Comparison of ENCODE assay signal across 8 mouse cellular contexts in the genomic region with DNA sequence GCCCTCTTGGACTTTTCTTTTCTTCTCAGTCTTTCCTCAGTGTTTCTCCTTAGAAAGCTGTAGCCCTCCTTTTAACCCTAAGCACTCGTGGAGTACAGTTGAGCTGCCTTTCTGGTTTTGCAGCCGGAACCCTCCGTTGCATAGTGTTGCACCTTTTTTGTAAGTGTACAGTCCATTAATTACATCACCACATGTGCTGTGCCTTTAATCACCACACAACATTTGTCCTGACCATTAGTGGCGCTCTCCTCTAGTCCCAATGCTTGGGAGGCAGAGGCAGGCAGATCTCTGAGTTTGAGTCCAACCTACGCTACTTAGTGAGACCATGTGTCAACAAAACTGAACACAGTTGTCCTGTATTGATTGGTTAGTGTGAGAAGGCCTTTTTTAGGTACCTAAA. TPM values are rescaled to one million over a fixed set of nuclear protein-coding genes. Genes with fewer than 3 reads are reported as not detected.
DNase-seq lines count a peak whose midpoint lies in the region; ATAC-seq and TF ChIP-seq lines count a peak whose summit lies in the region.
"Had no signal": no experiment of that assay in that cellular context is flagged by ENCODE, and none has a peak within 500 bp of the region (broad histone marks: within the 10 kb centered on the region; RNA-seq: fewer than 3 reads in every experiment).

No protein-coding gene starts in this region.

- H3K4me2 ChIP-seq in lung, embryonic 14.5 days: peak overlapping the region; percentile 76

- H3K27me3 ChIP-seq in lung, embryonic 14.5 days (ENCODE audit: insufficient read depth, low read length): no peaks in the 10 kb centered on the region
- no peaks in the 10 kb centered on the region for H3K27me3 ChIP-seq in limb, embryonic 10.5 days (ENCODE audit: low read depth, poor library complexity, severe bottlenecking)

- WGBS in lung, embryonic 14.5 days: 83% methylated on average over 5 of the region's 5 CpGs
- WGBS in limb, embryonic 10.5 days: 86% methylated on average over 5 of the region's 5 CpGs
- WGBS in olfactory bulb, adult 2 months: 80% methylated on average over 5 of the region's 5 CpGs

- DNase-seq in lung, embryonic 14.5 days: no peak
- DNase-seq in lung, adult 18-20 months: no peak
- DNase-seq in limb, embryonic 10.5 days (ENCODE audit: low spot score): no peak
- DNase-seq in retina, embryonic 14.5 days (ENCODE audit: low spot score): no peak
- DNase-seq in left cerebral cortex, adult 11 months (ENCODE audit: low spot score): no peak
- DNase-seq: layer of hippocampus, postnatal 36 days had no signal

- peak overlapping the region; percentile 99 for H3K9ac ChIP-seq in lung, embryonic 14.5 days

- H3K36me3 ChIP-seq in lung, embryonic 14.5 days (ENCODE audit: insufficient read depth): peaks cover 46% of the 10 kb centered on the region
- H3K36me3 ChIP-seq in limb, embryonic 10.5 days: peaks cover 48% of the 10 kb centered on the region

- no peak for TF ChIP-seq CTCF in lung, embryonic 14.5 days (IDR thresholded peaks at IDR 0.05; ENCODE audit: low read depth)
- no peak for TF ChIP-seq CTCF in embryonic fibroblast, embryonic 13.5 days (IDR thresholded peaks at IDR 0.05; ENCODE audit: borderline replicate concordance, insufficient read depth, low read length)
- TF ChIP-seq CTCF in olfactory bulb, adult 2 months (IDR thresholded peaks at IDR 0.05; ENCODE audit: insufficient read depth, low read depth, low read length): no peak

- TF ChIP-seq POLR2A in embryonic fibroblast, embryonic 13.5 days (IDR thresholded peaks at IDR 0.05; ENCODE audit: low read depth, low read length): no peak
- no peak for TF ChIP-seq POLR2A in olfactory bulb, adult 2 months (IDR thresholded peaks at IDR 0.05; ENCODE audit: insufficient read depth, low read depth, low read length)

- H3K27ac ChIP-seq in lung, embryonic 14.5 days (ENCODE audit: low read depth): no peak overlapping the region
- no peak overlapping the region for H3K27ac ChIP-seq in embryonic fibroblast, embryonic 13.5 days (ENCODE audit: insufficient read depth, low read length)
- H3K27ac ChIP-seq in limb, embryonic 10.5 days: peak overlapping the region; percentile 97; the same call in 1 of the 2 replicates
- H3K27ac ChIP-seq in olfactory bulb, adult 2 months (ENCODE audit: insufficient read depth, low read depth, low read length): no peak overlapping the region

- H3K9me3 ChIP-seq in lung, embryonic 14.5 days (ENCODE audit: low read depth, low read length): no peaks in the 10 kb centered on the region
- no peaks in the 10 kb centered on the region for H3K9me3 ChIP-seq in limb, embryonic 10.5 days (replicated peaks)

- peak overlapping the region; percentile 99 for H3K4me3 ChIP-seq in lung, embryonic 14.5 days (ENCODE audit: low read depth, low read length)
- H3K4me3 ChIP-seq in embryonic fibroblast, embryonic 13.5 days (ENCODE audit: insufficient read depth, low read length): peak overlapping the region; percentile 99
- peak overlapping the region; percentile 93 for H3K4me3 ChIP-seq in limb, embryonic 10.5 days
- H3K4me3 ChIP-seq in olfactory bulb, adult 2 months (ENCODE audit: insufficient read depth, low read depth, low read length): peak overlapping the region; percentile 86

- 0 out of 2 replicates have a peak, but pooled peaks cover 2% of the 10 kb centered on the region for H3K4me1 ChIP-seq in lung, embryonic 14.5 days (ENCODE audit: insufficient read depth)
- H3K4me1 ChIP-seq in embryonic fibroblast, embryonic 13.5 days (ENCODE audit: control insufficient read depth, insufficient read depth, low read length): no peaks in the 10 kb centered on the region; the same call in 1 of the 2 replicates
- H3K4me1 ChIP-seq in limb, embryonic 10.5 days: peaks cover 18% of the 10 kb centered on the region
- peaks cover 2% of the 10 kb centered on the region; the same call in 1 of the 2 replicates for H3K4me1 ChIP-seq in olfactory bulb, adult 2 months (ENCODE audit: control insufficient read depth, insufficient read depth, low read length)

- ATAC-seq in lung, embryonic 14.5 days (ENCODE audit: insufficient read depth): no peak

RNA-seq across cellular contexts. Expression of gene Bap1, which starts 0.8 kb away (rescaled TPM):
- 83.1 and 91.5 TPM in 2 replicates for polyA plus RNA-seq in lung, embryonic 14.5 days (2014; fragmentation: Nextera tagmentation; extraction: Ambion mirVana)
- 26.3 and 37.4 TPM in 2 replicates for polyA plus RNA-seq in embryonic fibroblast, embryonic 13.5 days (2011; ENCODE audit: insufficient read length, low read depth, missing spikeins)
- 133 and 148 TPM in 2 replicates for polyA plus RNA-seq in limb, embryonic 10.5 days (2016; fragmentation: Nextera tagmentation; extraction: Ambion mirVana)
- not detected in 2 replicates for polyA plus RNA-seq in olfactory bulb, adult 2 months (2012; ENCODE audit: insufficient read depth, insufficient read length, low replicate concordance, missing spikeins)

RNA-seq across cellular contexts. Expression of gene Phf7, which starts 1.0 kb away (rescaled TPM):
- polyA plus RNA-seq in lung, embryonic 14.5 days (2014; fragmentation: Nextera tagmentation; extraction: Ambion mirVana): 11.8 and 16.5 TPM in 2 replicates
- polyA plus RNA-seq in embryonic fibroblast, embryonic 13.5 days (2011; ENCODE audit: insufficient read length, low read depth, missing spikeins): 5.9 and 6.5 TPM in 2 replicates
- polyA plus RNA-seq in limb, embryonic 10.5 days (2016; fragmentation: Nextera tagmentation; extraction: Ambion mirVana): 11.3 and 11.7 TPM in 2 replicates
- not detected in 2 replicates for polyA plus RNA-seq in olfactory bulb, adult 2 months (2012; ENCODE audit: insufficient read depth, insufficient read length, low replicate concordance, missing spikeins)

RNA-seq across cellular contexts. Expression of gene Sema3g, which starts 34.4 kb away (rescaled TPM):
- polyA plus RNA-seq in lung, embryonic 14.5 days (2014; fragmentation: Nextera tagmentation; extraction: Ambion mirVana): 0.38 and 0.49 TPM in 2 replicates
- 0.25 and 0.90 TPM in 2 replicates for polyA plus RNA-seq in embryonic fibroblast, embryonic 13.5 days (2011; ENCODE audit: insufficient read length, low read depth, missing spikeins)
- 0.51 and 0.73 TPM in 2 replicates for polyA plus RNA-seq in limb, embryonic 10.5 days (2016; fragmentation: Nextera tagmentation; extraction: Ambion mirVana)
- not detected in 2 replicates for polyA plus RNA-seq in olfactory bulb, adult 2 months (2012; ENCODE audit: insufficient read depth, insufficient read length, low replicate concordance, missing spikeins)

RNA-seq across cellular contexts. Expression of gene Nisch, which starts 35.3 kb away (rescaled TPM):
- polyA plus RNA-seq in lung, embryonic 14.5 days (2014; fragmentation: Nextera tagmentation; extraction: Ambion mirVana): 386 and 411 TPM in 2 replicates
- 457 and 524 TPM in 2 replicates for polyA plus RNA-seq in embryonic fibroblast, embryonic 13.5 days (2011; ENCODE audit: insufficient read length, low read depth, missing spikeins)
- polyA plus RNA-seq in limb, embryonic 10.5 days (2016; fragmentation: Nextera tagmentation; extraction: Ambion mirVana): 491 and 543 TPM in 2 replicates
- polyA plus RNA-seq in olfactory bulb, adult 2 months (2012; ENCODE audit: insufficient read depth, insufficient read length, low replicate concordance, missing spikeins): 606 and 1,155 TPM in 2 replicates

RNA-seq across cellular contexts. Expression of gene Tnnc1, which starts 44.0 kb away (rescaled TPM):
- polyA plus RNA-seq in lung, embryonic 14.5 days (2014; fragmentation: Nextera tagmentation; extraction: Ambion mirVana): 5.1 and 51.6 TPM in 2 replicates
- 2.4 and 3.0 TPM in 2 replicates for polyA plus RNA-seq in embryonic fibroblast, embryonic 13.5 days (2011; ENCODE audit: insufficient read length, low read depth, missing spikeins)
- polyA plus RNA-seq in limb, embryonic 10.5 days (2016; fragmentation: Nextera tagmentation; extraction: Ambion mirVana): 2.7 and 3.8 TPM in 2 replicates
- not detected in 2 replicates for polyA plus RNA-seq in olfactory bulb, adult 2 months (2012; ENCODE audit: insufficient read depth, insufficient read length, low replicate concordance, missing spikeins)
